Mouse (Mus musculus) MEL-GATA-1-ER (cell line): ENCODE measurements at regions not wholly inside any gene's neighbourhood (a gene's known extent, or its start where the extent isn't known, plus 50 kb on each side); places are given as distances from the start of the nearest gene placed in this dataset.
"Not testable (repeated sequence)": the region's sequence is repeated elsewhere in the genome, so short reads cannot be mapped to it uniquely, and the experiment has no call there.

ENCODE experiments used
- DNase-seq: peaks from one replicate; pipeline ENCODE4 v3.0.0-alpha.2; 2012; ENCODE audit warnings: low read depth; ENCODE audit errors: extremely low read depth

GRCm38 (mm10) chrX:97141170-97142085 is 69.0 kb downstream of the Pgr15l start:
- DNase-seq, result not testable (repeated sequence)

GRCm38 (mm10) chrX:97142237-97142636 is 69.8 kb downstream of the Pgr15l start:
- DNase-seq, result no peak

GRCm38 (mm10) chrX:97156155-97156554 is 83.8 kb downstream of the Pgr15l start:
- peak; percentile 8 for DNase-seq
